ENCODE assay signal across 23 mouse cellular contexts in genomic region chr13:97955759-97956158, GRCm38 (mm10).
A peak's percentile ranks its signal among the peaks of the same experiment; 100 is the strongest.
DNase-seq lines count a peak whose midpoint lies in the region; ATAC-seq and TF ChIP-seq lines count a peak whose summit lies in the region.
"Had no signal": no experiment of that assay in that cellular context is flagged by ENCODE, and none has a peak within 500 bp of the region (broad histone marks: within the 10 kb centered on the region; RNA-seq: fewer than 3 reads in every experiment).

No protein-coding gene starts in this region.

- H3K4me1 ChIP-seq in hindbrain, embryonic 14.5 days (replicated peaks; ENCODE audit: control insufficient read depth, insufficient read depth, low read length), result peaks cover 32% of the 10 kb centered on the region
- H3K4me1 ChIP-seq in hindbrain, embryonic 13.5 days (replicated peaks), result peaks cover 15% of the 10 kb centered on the region
- peaks cover 12% of the 10 kb centered on the region for H3K4me1 ChIP-seq in hindbrain, postnatal 0 days (ENCODE audit: insufficient read depth, low read length)
- H3K4me1 ChIP-seq in hindbrain, embryonic 12.5 days, result peaks cover 13% of the 10 kb centered on the region
- H3K4me1 ChIP-seq in midbrain, postnatal 0 days (ENCODE audit: insufficient read depth, low read length), result peaks cover 3% of the 10 kb centered on the region; the same call in 1 of the 2 replicates
- H3K4me1 ChIP-seq in midbrain, embryonic 15.5 days, result peaks cover 28% of the 10 kb centered on the region
- H3K4me1 ChIP-seq: embryonic facial prominence, embryonic 12.5 days had no signal

- no peaks in the 10 kb centered on the region for H3K27me3 ChIP-seq in hindbrain, embryonic 14.5 days (ENCODE audit: control insufficient read depth, insufficient read depth, low read length)
- H3K27me3 ChIP-seq in hindbrain, embryonic 13.5 days, result peaks cover 4% of the 10 kb centered on the region; the same call in 1 of the 2 replicates
- H3K27me3 ChIP-seq in hindbrain, postnatal 0 days (ENCODE audit: insufficient read depth, low read length), result no peaks in the 10 kb centered on the region
- H3K27me3 ChIP-seq in hindbrain, embryonic 12.5 days, result no peaks in the 10 kb centered on the region
- H3K27me3 ChIP-seq in midbrain, postnatal 0 days (ENCODE audit: insufficient read depth, low read length), result no peaks in the 10 kb centered on the region
- no peaks in the 10 kb centered on the region for H3K27me3 ChIP-seq in midbrain, embryonic 15.5 days (replicated peaks)
- H3K27me3 ChIP-seq: embryonic facial prominence, embryonic 12.5 days; embryonic facial prominence, embryonic 15.5 days had no signal

- 31% methylated on average over 9 of the region's 9 CpGs for WGBS in hindbrain, embryonic 14.5 days
- WGBS in hindbrain, embryonic 13.5 days, result 45% methylated on average over 9 of the region's 9 CpGs
- WGBS in hindbrain, postnatal 0 days, result 30% methylated on average over 9 of the region's 9 CpGs
- 42% methylated on average over 9 of the region's 9 CpGs for WGBS in hindbrain, embryonic 12.5 days
- WGBS in midbrain, postnatal 0 days, result 40% methylated on average over 9 of the region's 9 CpGs
- WGBS in midbrain, embryonic 15.5 days, result 45% methylated on average over 9 of the region's 9 CpGs

- no peaks in the 10 kb centered on the region for H3K36me3 ChIP-seq in hindbrain, embryonic 14.5 days (replicated peaks; ENCODE audit: control insufficient read depth, insufficient read depth)
- peaks cover 4% of the 10 kb centered on the region for H3K36me3 ChIP-seq in hindbrain, embryonic 13.5 days
- H3K36me3 ChIP-seq in hindbrain, postnatal 0 days (ENCODE audit: insufficient read depth, low read length), result no peaks in the 10 kb centered on the region
- H3K36me3 ChIP-seq in hindbrain, embryonic 12.5 days, result 0 out of 2 replicates have a peak, but pooled peaks cover 4% of the 10 kb centered on the region
- peaks cover 10% of the 10 kb centered on the region for H3K36me3 ChIP-seq in midbrain, postnatal 0 days (ENCODE audit: insufficient read depth, low read length)
- H3K36me3 ChIP-seq in midbrain, embryonic 15.5 days (replicated peaks), result no peaks in the 10 kb centered on the region
- H3K36me3 ChIP-seq: embryonic facial prominence, embryonic 12.5 days; embryonic facial prominence, embryonic 15.5 days had no signal

- no peak overlapping the region for H3K9ac ChIP-seq in hindbrain, embryonic 14.5 days
- H3K9ac ChIP-seq in hindbrain, embryonic 13.5 days, result no peak overlapping the region
- no peak overlapping the region for H3K9ac ChIP-seq in hindbrain, postnatal 0 days (replicated peaks; ENCODE audit: low read length)
- no peak overlapping the region for H3K9ac ChIP-seq in hindbrain, embryonic 12.5 days
- no peak overlapping the region for H3K9ac ChIP-seq in midbrain, postnatal 0 days (replicated peaks; ENCODE audit: low read length, poor library complexity, severe bottlenecking)
- H3K9ac ChIP-seq in midbrain, embryonic 15.5 days, result no peak overlapping the region
- H3K9ac ChIP-seq: embryonic facial prominence, embryonic 12.5 days; embryonic facial prominence, embryonic 15.5 days; forebrain, postnatal 0 days; heart, embryonic 12.5 days had no signal

- H3K27ac ChIP-seq in hindbrain, embryonic 14.5 days, result no peak overlapping the region
- no peak overlapping the region for H3K27ac ChIP-seq in hindbrain, embryonic 13.5 days
- H3K27ac ChIP-seq in hindbrain, postnatal 0 days, result no peak overlapping the region
- no peak overlapping the region for H3K27ac ChIP-seq in hindbrain, embryonic 12.5 days
- no peak overlapping the region for H3K27ac ChIP-seq in midbrain, postnatal 0 days (ENCODE audit: low read depth, low read length)
- no peak overlapping the region for H3K27ac ChIP-seq in midbrain, embryonic 15.5 days
- H3K27ac ChIP-seq: embryonic facial prominence, embryonic 12.5 days; embryonic facial prominence, embryonic 15.5 days had no signal

- H3K9me3 ChIP-seq in hindbrain, embryonic 14.5 days (ENCODE audit: control insufficient read depth, low read length), result no peaks in the 10 kb centered on the region
- no peaks in the 10 kb centered on the region for H3K9me3 ChIP-seq in hindbrain, embryonic 13.5 days
- H3K9me3 ChIP-seq in hindbrain, postnatal 0 days (ENCODE audit: low read length), result no peaks in the 10 kb centered on the region
- H3K9me3 ChIP-seq in hindbrain, embryonic 12.5 days (replicated peaks), result no peaks in the 10 kb centered on the region
- H3K9me3 ChIP-seq in midbrain, postnatal 0 days (ENCODE audit: low read length), result no peaks in the 10 kb centered on the region
- no peaks in the 10 kb centered on the region for H3K9me3 ChIP-seq in midbrain, embryonic 15.5 days
- H3K9me3 ChIP-seq: embryonic facial prominence, embryonic 12.5 days; embryonic facial prominence, embryonic 15.5 days; heart, embryonic 12.5 days had no signal

- ATAC-seq in hindbrain, embryonic 14.5 days (ENCODE audit: low FRiP score), result no peak
- no peak for ATAC-seq in hindbrain, embryonic 13.5 days (ENCODE audit: low FRiP score)
- 0 out of 2 replicates have a peak, but pooled peaks have one; percentile 25 for ATAC-seq in hindbrain, postnatal 0 days
- no peak for ATAC-seq in hindbrain, embryonic 12.5 days (ENCODE audit: low FRiP score)
- no peak for ATAC-seq in midbrain, postnatal 0 days (ENCODE audit: low FRiP score)
- ATAC-seq in midbrain, embryonic 15.5 days (replicated peaks), result no peak
- ATAC-seq: CD4-positive, CD25-positive, alpha-beta regulatory T cell, adult 4 months; forebrain, embryonic 14.5 days; forebrain, postnatal 0 days; inflammation-experienced regulatory T-cells, adult 6 months; intestine, embryonic 16.5 days had no signal

- H3K4me3 ChIP-seq in hindbrain, embryonic 14.5 days (replicated peaks; ENCODE audit: low read length), result no peak overlapping the region
- no peak overlapping the region for H3K4me3 ChIP-seq in hindbrain, embryonic 13.5 days
- no peak overlapping the region for H3K4me3 ChIP-seq in hindbrain, postnatal 0 days (ENCODE audit: low read length)
- no peak overlapping the region for H3K4me3 ChIP-seq in hindbrain, embryonic 12.5 days
- no peak overlapping the region for H3K4me3 ChIP-seq in midbrain, postnatal 0 days (ENCODE audit: low read depth, low read length)
- H3K4me3 ChIP-seq in midbrain, embryonic 15.5 days, result no peak overlapping the region
- H3K4me3 ChIP-seq: embryonic facial prominence, embryonic 12.5 days; embryonic facial prominence, embryonic 15.5 days; heart, embryonic 12.5 days had no signal

- H3K4me2 ChIP-seq in hindbrain, embryonic 14.5 days (replicated peaks), result peak overlapping the region; percentile 17; the same call in 1 of the 2 replicates
- no peak overlapping the region for H3K4me2 ChIP-seq in hindbrain, embryonic 13.5 days
- H3K4me2 ChIP-seq in hindbrain, postnatal 0 days (ENCODE audit: low read depth, low read length), result 0 out of 2 replicates have a peak overlapping the region, but pooled peaks have one; percentile 13
- H3K4me2 ChIP-seq in hindbrain, embryonic 12.5 days (replicated peaks), result no peak overlapping the region
- no peak overlapping the region for H3K4me2 ChIP-seq in midbrain, postnatal 0 days (ENCODE audit: low read depth, low read length, poor library complexity, severe bottlenecking)
- H3K4me2 ChIP-seq in midbrain, embryonic 15.5 days, result no peak overlapping the region
- H3K4me2 ChIP-seq: embryonic facial prominence, embryonic 12.5 days; embryonic facial prominence, embryonic 15.5 days had no signal

- DNase-seq in hindbrain, embryonic 14.5 days (ENCODE audit: low spot score), result no peak
- DNase-seq in hindbrain, postnatal 0 days (ENCODE audit: low spot score), result peak; percentile 46
- DNase-seq in midbrain, postnatal 0 days (ENCODE audit: low spot score), result peak; percentile 61
- DNase-seq: adrenal gland, adult 2 months; adrenal gland, postnatal 14 days; cerebellum, adult 11-12 months; cerebellum, adult 8-10 months; cerebellum, postnatal 25 days; forebrain, postnatal 0 days; gastrocnemius, postnatal 25 days; heart, adult 18-20 months; heart, postnatal 14 days; kidney, adult 18-20 months had no signal

- TF ChIP-seq CTCF in hindbrain, postnatal 0 days (IDR thresholded peaks at IDR 0.05; ENCODE audit: low read depth), result no peak
- no peak for TF ChIP-seq CTCF in midbrain, postnatal 0 days (IDR thresholded peaks at IDR 0.05)

Comparison
In these comparisons a context has a peak if more than half of its experiments do, and no peak if none do; other contexts are left out.
1. H3K4me2 ChIP-seq: peak in hindbrain, embryonic 14.5 days (single experiment) and hindbrain, postnatal 0 days (single experiment); none in hindbrain, embryonic 13.5 days (single experiment), hindbrain, embryonic 12.5 days (single experiment), midbrain, postnatal 0 days (single experiment) and midbrain, embryonic 15.5 days (single experiment).